Mouse (Mus musculus): ENCODE measurements around the gene Lactb.
A peak's percentile ranks its signal among the peaks of the same experiment; 100 is the strongest.

Lactb gene

GRCm38 (mm10) chr9:66980458-66980857 is 5.2 kb upstream of the Lactb start:
- DNase-seq (ENCODE audit: extremely low read depth, low read depth): peak; percentile 71

GRCm38 (mm10) chr9:66978468-66978867 is 3.2 kb upstream of the Lactb start:
- DNase-seq (ENCODE audit: extremely low read depth, low read depth): peak; percentile 50

- DNase-seq (ENCODE audit: extremely low read depth, low read depth): peak; percentile 16
Observed at GRCm38 (mm10) chr9:66977982-66978381, 2.7 kb upstream of the Lactb start.

GRCm38 (mm10) chr9:66977121-66977520 is 1.8 kb upstream of the Lactb start:
- DNase-seq (ENCODE audit: extremely low read depth, low read depth): no peak

GRCm38 (mm10) chr9:66974721-66975225 is 511 bp downstream of the Lactb start:
- DNase-seq (ENCODE audit: extremely low read depth, low read depth): peak; percentile 87

GRCm38 (mm10) chr9:66971116-66971515 is 4.2 kb downstream of the Lactb start:
- no peak for DNase-seq (ENCODE audit: extremely low read depth, low read depth)

GRCm38 (mm10) chr9:66967492-66967891 is 7.8 kb downstream of the Lactb start:
- no peak for DNase-seq (ENCODE audit: extremely low read depth, low read depth)

GRCm38 (mm10) chr9:66961478-66961877 is 13.8 kb downstream of the Lactb start:
- no peak for DNase-seq (ENCODE audit: extremely low read depth, low read depth)

- DNase-seq (ENCODE audit: extremely low read depth, low read depth): no peak
Observed at GRCm38 (mm10) chr9:66957451-66957850, 17.8 kb downstream of the Lactb start.

- no peak for DNase-seq (ENCODE audit: extremely low read depth, low read depth)
Observed at GRCm38 (mm10) chr9:66952886-66953285, 22.4 kb downstream of the Lactb start.

- DNase-seq (ENCODE audit: extremely low read depth, low read depth): no peak
Observed at GRCm38 (mm10) chr9:66952321-66952720, 23.0 kb downstream of the Lactb start.

- DNase-seq (ENCODE audit: extremely low read depth, low read depth): no peak
Observed at GRCm38 (mm10) chr9:66948536-66948935, 26.7 kb downstream of the Lactb start.

- DNase-seq (ENCODE audit: extremely low read depth, low read depth): peak; percentile 92
Observed at GRCm38 (mm10) chr9:66945647-66946641, 29.3 kb downstream of the Lactb start, which contains the start of gene Rps27l. TSS of gene Rps27l (plus strand) at chr9:66946086.

- DNase-seq (ENCODE audit: extremely low read depth, low read depth): no peak
Observed at GRCm38 (mm10) chr9:66945161-66945560, 30.1 kb downstream of the Lactb start.

GRCm38 (mm10) chr9:66938836-66939235 is 36.4 kb downstream of the Lactb start:
- DNase-seq (ENCODE audit: extremely low read depth, low read depth): peak; percentile 92

GRCm38 (mm10) chr9:66937507-66937906 is 37.8 kb downstream of the Lactb start:
- DNase-seq (ENCODE audit: extremely low read depth, low read depth): no peak

GRCm38 (mm10) chr9:66933869-66934808 is 41.1 kb downstream of the Lactb start:
- no peak for DNase-seq (ENCODE audit: extremely low read depth, low read depth)

GRCm38 (mm10) chr9:66930351-66930750 is 44.9 kb downstream of the Lactb start:
- DNase-seq (ENCODE audit: extremely low read depth, low read depth): no peak

GRCm38 (mm10) chr9:66927696-66928402 is 47.4 kb downstream of the Lactb start:
- DNase-seq (ENCODE audit: extremely low read depth, low read depth): no peak

GRCm38 (mm10) chr9:66925853-66926252 is 49.4 kb downstream of the Lactb start:
- DNase-seq (ENCODE audit: extremely low read depth, low read depth): no peak

GRCm38 (mm10) chr9:66922076-66922475 is 53.2 kb downstream of the Lactb start:
- DNase-seq (ENCODE audit: extremely low read depth, low read depth): peak; percentile 14
